Comparison of ENCODE assay signal across 8 mouse cellular contexts in the genomic region with DNA sequence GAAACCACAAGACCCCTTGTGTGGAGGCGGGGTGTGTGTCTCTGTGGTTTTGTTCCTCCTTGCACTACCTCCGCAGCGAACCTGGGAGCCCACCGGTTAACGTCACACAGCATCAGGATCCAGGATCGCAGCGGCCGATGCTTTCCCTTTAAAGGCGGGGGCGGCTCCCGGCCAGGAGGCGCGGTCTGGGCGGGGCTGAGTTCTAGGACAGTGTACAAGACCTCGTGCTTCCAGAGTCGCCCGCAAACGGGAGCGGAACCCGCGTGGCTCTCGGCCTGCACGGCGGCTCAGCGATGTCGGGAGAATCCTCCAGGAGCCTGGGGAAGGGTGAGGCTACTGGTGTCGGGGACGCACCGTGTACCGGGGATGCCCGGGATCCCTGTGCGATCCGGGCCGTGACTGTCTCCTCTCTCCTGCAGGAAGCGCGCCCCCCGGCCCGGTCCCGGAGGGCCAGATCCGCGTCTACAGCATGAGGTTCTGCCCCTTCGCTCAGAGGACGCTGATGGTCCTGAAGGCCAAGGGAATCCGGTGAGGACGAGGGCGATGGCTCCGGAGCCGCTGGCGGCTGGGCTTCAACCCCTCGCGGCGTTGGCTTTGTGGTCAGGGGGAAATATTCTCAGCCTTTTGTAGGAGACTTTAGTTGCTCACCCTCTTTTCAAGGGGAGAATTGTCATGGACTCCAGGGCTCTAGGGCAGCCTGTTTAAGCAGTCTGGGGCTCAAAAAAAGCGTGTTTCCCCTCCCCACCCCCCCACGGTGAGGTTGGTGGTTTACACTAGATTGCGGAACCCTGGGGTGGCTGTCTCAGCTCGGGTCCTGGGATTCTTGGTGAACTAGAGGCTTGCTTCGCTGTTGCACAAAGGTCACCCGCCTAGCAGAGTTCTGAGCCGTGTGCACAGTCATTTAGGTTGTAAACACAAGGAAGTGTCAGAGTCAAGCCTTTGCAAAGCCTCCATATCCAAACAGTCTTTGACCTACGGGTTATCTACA. TPM values are rescaled to one million over a fixed set of nuclear protein-coding genes. Genes with fewer than 3 reads are reported as not detected.
A peak's percentile ranks its signal among the peaks of the same experiment; 100 is the strongest.
DNase-seq lines count a peak whose midpoint lies in the region; ATAC-seq and TF ChIP-seq lines count a peak whose summit lies in the region.

A gene (plus strand): TSS at position 175 of the 988 bp plus-strand sequence.

- DNase-seq in MN1 (ENCODE audit: low spot score), result peak; percentile 85
- DNase-seq in cerebellum, adult 9-10 months, result peak; percentile 90
- DNase-seq in frontal cortex, adult 2 months (ENCODE audit: extremely low spot score in 1 of 2, low spot score in 1 of 2), result peak; percentile 81 to 90
- DNase-seq in hindbrain, embryonic 10.5 days (ENCODE audit: low spot score), result peak; percentile 90
- peak; percentile 88 for DNase-seq in layer of hippocampus, adult 9-11 months
- peak; percentile 78 for DNase-seq in ovary, adult 18-20 months (ENCODE audit: low spot score)
- peak; percentile 62 for DNase-seq in thymus, adult 2 months

- TF ChIP-seq POLR2A in thymus, adult 2 months (IDR thresholded peaks at IDR 0.05; ENCODE audit: control insufficient read depth, extremely low read depth, insufficient read depth, low read length, poor library complexity), result no peak

- H3K4me1 ChIP-seq in hindbrain, embryonic 10.5 days (replicated peaks), result peaks cover 29% of the 10 kb centered on the region
- peaks cover 12% of the 10 kb centered on the region for H3K4me1 ChIP-seq in lung, embryonic 16.5 days (replicated peaks; ENCODE audit: control insufficient read depth, insufficient read depth, low read length)
- peaks cover 11% of the 10 kb centered on the region for H3K4me1 ChIP-seq in thymus, adult 2 months (replicated peaks; ENCODE audit: control insufficient read depth, insufficient read depth, low read length)

- peak within 1 kb of the TSS; percentile 88 for H3K27ac ChIP-seq in hindbrain, embryonic 10.5 days
- peak within 1 kb of the TSS; percentile 18; the same call in 1 of the 2 replicates for H3K27ac ChIP-seq in lung, embryonic 16.5 days (ENCODE audit: low read length)
- H3K27ac ChIP-seq in thymus, adult 2 months (ENCODE audit: control insufficient read depth, insufficient read depth, low read length), result no peak within 1 kb of the TSS

- H3K27me3 ChIP-seq in hindbrain, embryonic 10.5 days (ENCODE audit: insufficient read depth, poor library complexity, severe bottlenecking), result peaks cover 18% of the 10 kb centered on the region; the same call in 1 of the 2 replicates
- no peaks in the 10 kb centered on the region for H3K27me3 ChIP-seq in lung, embryonic 16.5 days (ENCODE audit: control insufficient read depth, insufficient read depth, low read depth, low read length)
- no peaks in the 10 kb centered on the region for H3K27me3 ChIP-seq in thymus, adult 2 months (ENCODE audit: control insufficient read depth, insufficient read depth, low read length)

- H3K4me3 ChIP-seq in hindbrain, embryonic 10.5 days, result peak within 1 kb of the TSS; percentile 75
- peak within 1 kb of the TSS; percentile 71 for H3K4me3 ChIP-seq in lung, embryonic 16.5 days (ENCODE audit: low read length)
- H3K4me3 ChIP-seq in thymus, adult 2 months (ENCODE audit: control insufficient read depth, insufficient read depth, low read length), result peak within 1 kb of the TSS; percentile 56

- ATAC-seq in lung, embryonic 16.5 days (ENCODE audit: low read depth), result peak; percentile 95

- no peak for TF ChIP-seq CTCF in thymus, adult 2 months (IDR thresholded peaks at IDR 0.05; ENCODE audit: borderline replicate concordance, control insufficient read depth, extremely low read depth, insufficient read depth, low read length, poor library complexity)

- WGBS in hindbrain, embryonic 10.5 days, result under 1% methylated on average over 60 of the region's 60 CpGs
- under 1% methylated on average over 60 of the region's 60 CpGs for WGBS in lung, embryonic 16.5 days
- under 1% methylated on average over 60 of the region's 60 CpGs for WGBS in thymus, adult 2 months

- H3K4me2 ChIP-seq in lung, embryonic 16.5 days (ENCODE audit: low read depth, low read length), result peak within 1 kb of the TSS; percentile 99

- no peaks in the 10 kb centered on the region for H3K9me3 ChIP-seq in hindbrain, embryonic 10.5 days
- H3K9me3 ChIP-seq in lung, embryonic 16.5 days (ENCODE audit: control insufficient read depth, low read length), result no peaks in the 10 kb centered on the region

- peaks cover 8% of the 10 kb centered on the region; the same call in 1 of the 2 replicates for H3K36me3 ChIP-seq in hindbrain, embryonic 10.5 days
- H3K36me3 ChIP-seq in lung, embryonic 16.5 days (ENCODE audit: control insufficient read depth, insufficient read depth, low read length), result no peaks in the 10 kb centered on the region
- H3K36me3 ChIP-seq in thymus, adult 2 months (ENCODE audit: control insufficient read depth, insufficient read depth, low read length), result no peaks in the 10 kb centered on the region

- peak within 1 kb of the TSS; percentile 72 for H3K9ac ChIP-seq in lung, embryonic 16.5 days (ENCODE audit: low read length)

RNA-seq across cellular contexts. Expression of the gene that starts here (rescaled TPM):
- 46.5 and 48.4 TPM in 2 replicates for polyA plus RNA-seq in frontal cortex, adult 2 months (2012; rRNA removed)
- polyA plus RNA-seq in hindbrain, embryonic 10.5 days (2016; fragmentation: Nextera tagmentation; extraction: Ambion mirVana), result 109 and 115 TPM in 2 replicates
- 93.9 and 105 TPM in 2 replicates for polyA plus RNA-seq in lung, embryonic 16.5 days (2015; fragmentation: Nextera tagmentation; extraction: Ambion mirVana)
- polyA plus RNA-seq in thymus, adult 2 months (2012; rRNA removed), result 20.4 and 30.4 TPM in 2 replicates
